Mouse (Mus musculus) natural killer cell, adult 2 months (primary cell): Measurements from ENCODE around the gene Birc7.

Experiments used
- DNase-seq, 2 experiments: peaks; one replicate each; pipeline ENCODE4 v3.0.0; 2022; ENCODE audit warnings: low spot score in 2 of 2

Birc7 gene

GRCm38 (mm10) chr2:180905556-180906221 lies 23.1 kb upstream of the Birc7 start:
- DNase-seq: no peak

- no peak for DNase-seq
Observed at GRCm38 (mm10) chr2:180910928-180911327, 17.9 kb upstream of the Birc7 start.

GRCm38 (mm10) chr2:180915886-180916433 lies 12.9 kb upstream of the Birc7 start:
- no peak for DNase-seq

GRCm38 (mm10) chr2:180919913-180920809 lies 8.7 kb upstream of the Birc7 start:
- DNase-seq: peak in 1 of 2 experiments; percentile 9

- peak; percentile 99 for DNase-seq
Observed at GRCm38 (mm10) chr2:180920810-180921400, 7.9 kb upstream of the Birc7 start, which contains the start of gene Ythdf1. Gene Ythdf1 (minus strand): TSS chr2:180920949.

GRCm38 (mm10) chr2:180922739-180923138 lies 6.1 kb upstream of the Birc7 start:
- DNase-seq: no peak

GRCm38 (mm10) chr2:180925176-180925575 lies 3.6 kb upstream of the Birc7 start:
- peak; percentile 28 to 60 for DNase-seq

- no peak for DNase-seq
Observed at GRCm38 (mm10) chr2:180932418-180932817, 3.6 kb downstream of the Birc7 start.

GRCm38 (mm10) chr2:180940187-180940586 lies 11.4 kb downstream of the Birc7 start:
- no peak for DNase-seq

- DNase-seq: no peak
Observed at GRCm38 (mm10) chr2:180941869-180942268, 13.0 kb downstream of the Birc7 start.

GRCm38 (mm10) chr2:180949947-180950346 lies 21.1 kb downstream of the Birc7 start:
- DNase-seq: no peak

GRCm38 (mm10) chr2:180952731-180953171 lies 23.9 kb downstream of the Birc7 start:
- no peak for DNase-seq

- DNase-seq: no peak
Observed at GRCm38 (mm10) chr2:180953638-180954037, 24.8 kb downstream of the Birc7 start.

GRCm38 (mm10) chr2:180954061-180955047 lies 25.5 kb downstream of the Birc7 start, which contains the start of gene Nkain4:
Gene Nkain4 (minus strand): TSS chr2:180954699.
- DNase-seq: no peak

- no peak for DNase-seq
Observed at GRCm38 (mm10) chr2:180959605-180960004, 30.8 kb downstream of the Birc7 start.

GRCm38 (mm10) chr2:180960187-180960586 lies 31.4 kb downstream of the Birc7 start:
- no peak for DNase-seq

- no peak for DNase-seq
Observed at GRCm38 (mm10) chr2:180962616-180963308, 33.9 kb downstream of the Birc7 start.

- DNase-seq: peak; percentile 46 to 67
Observed at GRCm38 (mm10) chr2:180963956-180964355, 35.1 kb downstream of the Birc7 start.

- DNase-seq: peak; percentile 9 to 24
Observed at GRCm38 (mm10) chr2:180966092-180966882, 37.5 kb downstream of the Birc7 start.
